Mouse (Mus musculus) kidney, embryonic 14.5 days (tissue): ENCODE measurements around the gene Tmem150c. TPM values are rescaled to one million over a fixed set of nuclear protein-coding genes. Genes with fewer than 3 reads are reported as not detected.

Experiments
- ATAC-seq: fragments of 200-750 bp; cut with Nextera tagmentation; 2 replicates; pipeline ENCODE4 v1.8.0; 2017; ENCODE audit warnings: moderate number of reproducible peaks, mild to moderate bottlenecking, moderate TSS enrichment, moderate library complexity; ENCODE audit not compliant: low FRiP score, low TSS enrichment
- H3K27ac ChIP-seq: fragments of 300-500 bp; sonication (generic); 2 replicates; pipeline ENCODE4 v1.5.1; 2014; ENCODE audit warnings: low read depth, mild to moderate bottlenecking, low read length, moderate library complexity, mixed read lengths
- H3K27me3 ChIP-seq: fragments of 300-500 bp; sonication (generic); 2 replicates; pipeline ENCODE4 v1.6.1; 2014; ENCODE audit warnings: mild to moderate bottlenecking, low read length; ENCODE audit not compliant: control insufficient read depth, insufficient read depth
- H3K36me3 ChIP-seq: fragments of 300-500 bp; sonication (generic); 2 replicates; pipeline ENCODE4 v1.6.1; 2014; ENCODE audit warnings: low read length, mixed read lengths; ENCODE audit not compliant: control insufficient read depth, insufficient read depth
- H3K4me1 ChIP-seq: fragments of 300-500 bp; sonication (generic); 2 replicates; pipeline ENCODE4 v1.6.1; 2014; ENCODE audit warnings: low read length, mixed read lengths; ENCODE audit not compliant: control insufficient read depth, insufficient read depth
- H3K4me2 ChIP-seq: fragments of 300-500 bp; sonication (generic); replicated peaks from 2 replicates; pipeline ENCODE4 v1.6.1; 2014; ENCODE audit warnings: low read depth, mild to moderate bottlenecking, low read length
- H3K4me3 ChIP-seq: fragments of 300-500 bp; sonication (generic); 2 replicates; pipeline ENCODE4 v1.5.1; 2014; ENCODE audit warnings: mild to moderate bottlenecking, low read length
- H3K9ac ChIP-seq: fragments of 300-500 bp; sonication (generic); 2 replicates; pipeline ENCODE4 v1.6.1; 2014; ENCODE audit warnings: low read depth, mild to moderate bottlenecking, low read length, moderate library complexity
- H3K9me3 ChIP-seq: fragments of 300-500 bp; sonication (generic); 2 replicates; pipeline ENCODE4 v1.6.1; 2016; ENCODE audit warnings: low read length; ENCODE audit not compliant: control insufficient read depth
- WGBS: fragments of 180-500 bp; shearing (Covaris S2); extraction: QIAGEN DNeasy Blood & Tissue Kit; methylation state at CpG from one replicate; pipeline ENCODE4 v1.1.7; 2014; 5-methylcytosine and 5-hydroxymethylcytosine counted together
- polyA plus RNA-seq: library from polyadenylated mRNA; unstranded; fragments of >200 nt; fragmentation: Nextera tagmentation; extraction: Ambion mirVana; gene quantifications from 2 replicates; pipeline ENCODE4 v1.2.1, GENCODE M21; 2014

Gene Tmem150c
- polyA plus RNA-seq, 1 experiment from 2014 or later = 12.7 TPM

GRCm38 (mm10) chr5:100091602-100092001 is 68.0 kb downstream of the Tmem150c start:
- H3K36me3 ChIP-seq = no peaks in the 10 kb centered on the region
- peak; percentile 91 for ATAC-seq
- no peaks in the 10 kb centered on the region for H3K9me3 ChIP-seq
- H3K4me3 ChIP-seq = no peak overlapping the region
- no peaks in the 10 kb centered on the region for H3K27me3 ChIP-seq
- WGBS = 7% methylated on average over 17 of the region's 17 CpGs
- H3K4me1 ChIP-seq = peaks cover 20% of the 10 kb centered on the region; the same call in 1 of the 2 replicates
- H3K9ac ChIP-seq = no peak overlapping the region
- H3K27ac ChIP-seq = no peak overlapping the region
- peak overlapping the region; percentile 27 for H3K4me2 ChIP-seq

DNA sequence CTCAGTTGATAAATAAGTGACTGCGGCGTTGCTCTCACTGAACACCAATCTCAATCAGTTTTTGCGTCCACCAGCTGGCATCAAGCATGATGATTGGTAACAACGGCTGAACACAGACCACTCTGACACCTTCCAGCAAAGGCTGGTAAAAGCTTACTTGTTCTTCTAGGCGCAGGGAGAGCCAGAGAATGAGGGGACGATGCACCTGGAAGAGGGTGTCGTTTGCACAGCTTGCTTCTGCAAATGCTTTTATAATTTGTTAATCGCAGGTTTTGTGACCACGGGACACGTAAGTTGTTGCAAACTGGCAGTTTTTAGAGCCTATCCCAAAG is 68.4 kb downstream of the Tmem150c start:
- WGBS = 39% methylated on average over 10 of the region's 10 CpGs
- Histone ChIP-seq H3K27ac (no peak overlapping the region), H3K9me3 (no peaks in the 10 kb centered on the region), H3K4me2 (peak overlapping the region; percentile 27; the same call in 1 of the 2 replicates), H3K4me3 (no peak overlapping the region), H3K4me1 (peaks cover 20% of the 10 kb centered on the region; the same call in 1 of the 2 replicates), H3K36me3 (no peaks in the 10 kb centered on the region), H3K9ac (no peak overlapping the region), H3K27me3 (no peaks in the 10 kb centered on the region)
- no peak for ATAC-seq

DNA sequence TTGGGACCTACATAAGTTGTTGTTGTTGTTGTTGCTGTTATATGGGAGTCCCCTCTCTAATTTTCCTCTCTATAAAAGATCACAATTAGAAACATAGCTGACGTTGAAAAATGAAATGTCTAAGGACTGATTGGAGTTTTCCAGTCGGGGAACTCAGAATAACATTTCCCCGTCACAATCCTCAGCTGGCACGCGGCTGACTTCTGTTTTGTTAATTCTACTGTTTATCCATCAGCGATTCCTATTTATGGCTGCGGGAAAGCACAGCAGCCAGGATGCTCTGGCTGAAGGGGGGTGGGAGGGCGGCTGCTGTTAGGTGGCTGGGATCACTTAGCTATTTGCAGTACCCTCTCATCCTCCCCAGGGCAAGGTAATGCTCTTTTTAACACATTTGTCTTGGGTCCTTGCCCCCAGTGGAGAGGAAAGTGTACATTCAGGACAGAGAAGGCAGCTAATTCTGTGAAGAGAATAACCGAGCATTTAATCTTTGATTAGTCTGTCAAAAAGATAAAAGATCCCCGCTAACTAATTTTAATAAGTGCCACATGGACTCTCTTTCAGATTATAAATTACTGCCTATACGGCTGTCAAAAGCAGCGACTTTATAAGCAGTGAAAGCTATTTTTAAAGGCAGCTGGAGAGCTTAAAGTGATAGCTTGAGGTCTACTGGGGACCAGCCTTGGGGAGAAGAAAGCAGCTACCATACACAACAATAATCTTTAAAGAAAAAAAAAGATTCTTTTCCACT is 68.9 kb downstream of the Tmem150c start:
- H3K36me3 ChIP-seq = no peaks in the 10 kb centered on the region
- H3K4me1 ChIP-seq = peaks cover 22% of the 10 kb centered on the region
- no peak overlapping the region for H3K9ac ChIP-seq
- no peaks in the 10 kb centered on the region for H3K27me3 ChIP-seq
- H3K4me3 ChIP-seq = no peak overlapping the region
- ATAC-seq = no peak
- peak overlapping the region; percentile 27; the same call in 1 of the 2 replicates for H3K4me2 ChIP-seq
- no peak overlapping the region for H3K27ac ChIP-seq
- H3K9me3 ChIP-seq = no peaks in the 10 kb centered on the region
- WGBS = 37% methylated on average over 12 of the region's 12 CpGs

DNA sequence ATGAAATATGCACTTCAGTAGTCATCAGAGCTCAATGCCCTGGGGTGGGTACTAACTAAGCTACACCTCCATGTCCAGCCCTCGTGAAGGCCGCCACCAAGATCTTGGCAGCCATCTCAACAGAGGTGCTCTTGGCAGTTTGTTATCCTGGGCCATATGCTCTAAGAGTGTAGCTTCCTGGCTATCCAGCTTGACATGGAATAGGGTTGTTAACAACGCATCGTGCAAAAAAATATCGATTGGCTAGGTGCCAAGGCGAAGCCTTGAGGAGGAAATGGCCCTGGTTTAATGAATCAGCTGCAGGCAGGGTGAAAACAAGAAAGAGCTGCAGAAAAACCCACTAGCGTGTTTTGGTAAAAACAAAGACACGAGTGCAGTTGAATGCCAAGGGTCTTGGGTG is 74.5 kb downstream of the Tmem150c start:
- 53% methylated on average over 8 of the region's 8 CpGs for WGBS
- H3K4me3 ChIP-seq = no peak overlapping the region
- H3K36me3 ChIP-seq = no peaks in the 10 kb centered on the region
- no peak for ATAC-seq
- H3K4me2 ChIP-seq = no peak overlapping the region
- no peak overlapping the region for H3K9ac ChIP-seq
- no peaks in the 10 kb centered on the region for H3K27me3 ChIP-seq
- H3K27ac ChIP-seq = no peak overlapping the region
- peaks cover 11% of the 10 kb centered on the region for H3K4me1 ChIP-seq
- H3K9me3 ChIP-seq = no peaks in the 10 kb centered on the region

DNA sequence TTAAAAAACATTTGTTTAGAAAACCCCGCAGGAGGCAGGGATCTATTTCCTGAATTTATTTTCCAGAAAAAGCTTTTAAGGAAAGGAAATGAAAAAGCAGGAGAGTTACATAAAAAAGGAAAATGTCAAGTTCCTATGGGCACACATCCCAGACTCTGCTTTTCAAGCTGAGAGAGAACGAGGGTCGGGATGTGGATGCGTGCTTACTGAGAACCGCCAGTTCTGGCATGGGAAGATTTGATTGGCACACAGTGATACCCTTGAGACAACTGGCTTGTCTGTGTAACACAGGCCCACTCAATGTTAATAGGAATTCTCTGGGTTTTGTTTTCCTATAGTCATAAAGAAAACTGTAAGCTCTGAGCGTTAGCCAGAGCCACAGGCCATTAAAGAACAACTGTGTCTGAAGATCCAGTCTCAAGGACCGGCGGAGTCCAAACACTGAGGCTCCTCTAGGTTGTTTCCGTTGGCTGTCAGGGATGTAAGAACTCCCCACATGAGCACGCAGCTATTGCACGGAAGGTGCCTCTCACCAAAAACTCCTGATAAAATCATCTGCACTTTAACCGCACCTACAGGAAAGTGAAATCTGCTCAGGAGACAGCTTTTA is 75.5 kb downstream of the Tmem150c start:
- Histone ChIP-seq H3K4me2 (no peak overlapping the region), H3K4me3 (no peak overlapping the region), H3K4me1 (peaks cover 15% of the 10 kb centered on the region), H3K27ac (no peak overlapping the region), H3K36me3 (no peaks in the 10 kb centered on the region), H3K9ac (no peak overlapping the region), H3K9me3 (no peaks in the 10 kb centered on the region), H3K27me3 (no peaks in the 10 kb centered on the region)
- no peak for ATAC-seq
- whole genome bisulfite sequencing = 56% methylated on average over 12 of the region's 12 CpGs

GRCm38 (mm10) chr5:100082006-100082405 is 77.6 kb downstream of the Tmem150c start:
- no peak overlapping the region for H3K27ac ChIP-seq
- no peak overlapping the region for H3K4me3 ChIP-seq
- H3K9me3 ChIP-seq = no peaks in the 10 kb centered on the region
- no peak overlapping the region for H3K4me2 ChIP-seq
- no peaks in the 10 kb centered on the region for H3K36me3 ChIP-seq
- H3K9ac ChIP-seq = no peak overlapping the region
- no peaks in the 10 kb centered on the region for H3K27me3 ChIP-seq
- peaks cover 20% of the 10 kb centered on the region for H3K4me1 ChIP-seq
- 88% methylated on average over 4 of the region's 4 CpGs for WGBS
- no peak for ATAC-seq

GRCm38 (mm10) chr5:100079931-100080275 is 79.7 kb downstream of the Tmem150c start:
- H3K4me2 ChIP-seq = peak overlapping the region; percentile 55; the same call in 1 of the 2 replicates
- H3K4me3 ChIP-seq = no peak overlapping the region
- 0 out of 2 replicates have a peak overlapping the region, but pooled peaks have one; percentile 40 for H3K9ac ChIP-seq
- 61% methylated on average over 8 of the region's 8 CpGs for WGBS
- ATAC-seq = 0 out of 2 replicates have a peak, but pooled peaks have one; percentile 36
- peaks cover 13% of the 10 kb centered on the region; the same call in 1 of the 2 replicates for H3K4me1 ChIP-seq
- H3K27ac ChIP-seq = no peak overlapping the region
- no peaks in the 10 kb centered on the region; the same call in 1 of the 2 replicates for H3K36me3 ChIP-seq
- H3K27me3 ChIP-seq = no peaks in the 10 kb centered on the region
- no peaks in the 10 kb centered on the region for H3K9me3 ChIP-seq

- H3K4me1 ChIP-seq = peaks cover 13% of the 10 kb centered on the region; the same call in 1 of the 2 replicates
- peak overlapping the region; percentile 33 for H3K4me3 ChIP-seq
- peak overlapping the region; percentile 40; the same call in 1 of the 2 replicates for H3K9ac ChIP-seq
- H3K27me3 ChIP-seq = no peaks in the 10 kb centered on the region
- H3K9me3 ChIP-seq = no peaks in the 10 kb centered on the region
- ATAC-seq = peak; percentile 78
- no peak overlapping the region for H3K27ac ChIP-seq
- H3K4me2 ChIP-seq = peak overlapping the region; percentile 55
- no peaks in the 10 kb centered on the region; the same call in 1 of the 2 replicates for H3K36me3 ChIP-seq
- WGBS = 30% methylated on average over 36 of the region's 36 CpGs
Observed at GRCm38 (mm10) chr5:100079040-100079930, 80.3 kb downstream of the Tmem150c start.
